Mouse (Mus musculus) intestine, embryonic 14.5 days (tissue): ENCODE measurements around the gene Galnt5. TPM values are rescaled to one million over a fixed set of nuclear protein-coding genes. Genes with fewer than 3 reads are reported as not detected.
A peak's percentile ranks its signal among the peaks of the same experiment; 100 is the strongest.

ENCODE experiments used
- ATAC-seq: fragments of 200-750 bp; cut with Nextera tagmentation; replicated peaks from 2 replicates; pipeline ENCODE4 v1.8.0; 2017; ENCODE audit warnings: low read depth, moderate number of reproducible peaks, moderate TSS enrichment, moderate library complexity; ENCODE audit not compliant: low FRiP score, low TSS enrichment
- DNase-seq: peaks from one replicate; pipeline ENCODE4 v3.0.0-alpha.2; 2018; ENCODE audit warnings: low spot score
- H3K27ac ChIP-seq: fragments of 300-500 bp; sonication (generic); 2 replicates; pipeline ENCODE4 v1.5.1; 2014; ENCODE audit warnings: low read depth, mild to moderate bottlenecking, control low read depth
- H3K27me3 ChIP-seq: fragments of 300-500 bp; sonication (generic); replicated peaks from 2 replicates; pipeline ENCODE4 v1.6.1; 2014; ENCODE audit warnings: low read length, control low read depth; ENCODE audit not compliant: control insufficient read depth, insufficient read depth
- H3K36me3 ChIP-seq: fragments of 300-500 bp; sonication (generic); 2 replicates; pipeline ENCODE4 v1.6.1; 2014; ENCODE audit warnings: low read length, control low read depth; ENCODE audit not compliant: control insufficient read depth, insufficient read depth
- H3K4me1 ChIP-seq: fragments of 300-500 bp; sonication (generic); replicated peaks from 2 replicates; pipeline ENCODE4 v1.6.1; 2014; ENCODE audit warnings: low read length, control low read depth, mixed read lengths; ENCODE audit not compliant: control insufficient read depth, insufficient read depth
- H3K4me2 ChIP-seq: fragments of 300-500 bp; sonication (generic); 2 replicates; pipeline ENCODE4 v1.6.1; 2014; ENCODE audit warnings: low read length
- H3K4me3 ChIP-seq: fragments of 300-500 bp; sonication (generic); 2 replicates; pipeline ENCODE4 v1.5.1; 2014; ENCODE audit warnings: low read depth, low read length, control low read depth, mixed read lengths
- H3K9ac ChIP-seq: fragments of 300-500 bp; sonication (generic); 2 replicates; pipeline ENCODE4 v1.6.1; 2014; ENCODE audit warnings: mild to moderate bottlenecking, low read length
- H3K9me3 ChIP-seq: fragments of 300-500 bp; sonication (generic); 2 replicates; pipeline ENCODE4 v1.6.1; 2016; ENCODE audit warnings: low read length, control low read depth; ENCODE audit not compliant: control insufficient read depth
- WGBS: fragments of 180-500 bp; shearing (Covaris S2); extraction: QIAGEN DNeasy Blood & Tissue Kit; methylation state at CpG from one replicate; pipeline ENCODE4 v1.1.7; 2014; 5-methylcytosine and 5-hydroxymethylcytosine counted together
- polyA plus RNA-seq: library from polyadenylated mRNA; unstranded; fragments of >200 nt; fragmentation: Nextera tagmentation; extraction: Ambion mirVana; gene quantifications from 2 replicates; pipeline ENCODE4 v1.2.1, GENCODE M21; 2014

Galnt5 gene
- 3.0 and 3.1 TPM in 2 replicates for polyA plus RNA-seq

GRCm38 (mm10) chr2:57997752-57998430, at the start of gene Galnt5:
Gene Galnt5 (plus strand): TSS chr2:57997884.
- H3K27ac ChIP-seq: no peak within 1 kb of the TSS
- H3K9me3 ChIP-seq: no peaks in the 10 kb centered on the region
- DNase-seq (peak; percentile 54), ATAC-seq (no peak; the same call in 1 of the 2 replicates)
- no peaks in the 10 kb centered on the region for H3K4me1 ChIP-seq
- H3K4me2 ChIP-seq: peak within 1 kb of the TSS; percentile 39
- no peak within 1 kb of the TSS for H3K9ac ChIP-seq
- peak within 1 kb of the TSS; percentile 19; the same call in 1 of the 2 replicates for H3K4me3 ChIP-seq
- H3K27me3 ChIP-seq: no peaks in the 10 kb centered on the region
- whole genome bisulfite sequencing: 33% methylated on average over 12 of the region's 12 CpGs
- H3K36me3 ChIP-seq: no peaks in the 10 kb centered on the region

GRCm38 (mm10) chr2:57951620-57952019, 46.1 kb upstream of the Galnt5 start:
- ATAC-seq: no peak
- DNase-seq: no peak
- H3K4me2 ChIP-seq: no peak overlapping the region
- no peak overlapping the region for H3K9ac ChIP-seq
- 74% methylated on average over 2 of the region's 2 CpGs for WGBS
- H3K4me3 ChIP-seq: no peak overlapping the region
- H3K27me3 ChIP-seq: no peaks in the 10 kb centered on the region
- H3K4me1 ChIP-seq: no peaks in the 10 kb centered on the region
- H3K36me3 ChIP-seq: no peaks in the 10 kb centered on the region
- H3K9me3 ChIP-seq: no peaks in the 10 kb centered on the region
- H3K27ac ChIP-seq: no peak overlapping the region

DNA sequence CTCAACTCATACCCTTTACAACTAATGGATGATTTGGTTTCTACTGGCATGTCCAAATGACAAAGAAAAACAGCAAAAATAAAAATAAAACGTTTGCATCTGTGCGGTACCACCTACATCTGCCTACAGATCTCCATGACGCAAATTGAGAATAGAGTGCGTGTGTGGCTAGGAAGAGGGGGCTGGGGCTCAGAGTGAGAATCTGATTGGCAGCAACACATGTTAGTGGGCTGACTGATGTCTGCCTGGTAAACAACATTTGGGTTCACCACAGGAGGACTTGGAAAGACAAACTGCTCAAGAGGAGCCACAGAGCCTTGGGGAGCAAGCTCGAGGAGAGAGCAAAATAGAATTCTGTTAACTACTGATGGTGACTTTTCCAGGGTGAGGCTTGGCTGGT, 36.9 kb upstream of the Galnt5 start:
- 78% methylated on average over 5 of the region's 5 CpGs for WGBS
- no peak overlapping the region for H3K4me3 ChIP-seq
- H3K9ac ChIP-seq: no peak overlapping the region
- no peak for DNase-seq
- no peak overlapping the region for H3K4me2 ChIP-seq
- H3K4me1 ChIP-seq: no peaks in the 10 kb centered on the region
- H3K9me3 ChIP-seq: no peaks in the 10 kb centered on the region
- H3K36me3 ChIP-seq: no peaks in the 10 kb centered on the region
- H3K27ac ChIP-seq: no peak overlapping the region
- H3K27me3 ChIP-seq: no peaks in the 10 kb centered on the region
- no peak for ATAC-seq

DNA sequence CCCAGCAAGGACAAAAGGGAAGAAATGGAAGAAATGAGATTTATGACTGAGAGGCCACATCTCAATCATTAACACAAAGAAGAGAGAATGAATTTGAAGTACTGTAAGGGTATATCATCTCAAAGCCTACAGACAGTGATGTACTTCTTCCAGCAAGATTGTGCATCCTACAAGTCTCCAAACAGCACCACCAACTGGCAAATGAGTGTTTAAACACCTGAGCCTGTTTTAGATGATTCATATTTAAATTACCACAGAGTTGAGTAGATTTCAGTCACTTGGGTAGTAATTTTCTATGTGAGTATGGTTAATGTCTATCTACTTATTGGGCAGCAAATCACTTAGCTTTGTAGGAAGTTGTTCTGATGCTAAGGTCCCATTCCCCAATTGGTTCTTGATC, 15.4 kb upstream of the Galnt5 start:
- DNase-seq (no peak), ATAC-seq (no peak)
- no peaks in the 10 kb centered on the region for H3K9me3 ChIP-seq
- H3K27me3 ChIP-seq: no peaks in the 10 kb centered on the region
- H3K4me2 ChIP-seq: no peak overlapping the region
- no peak overlapping the region for H3K27ac ChIP-seq
- no peak overlapping the region for H3K4me3 ChIP-seq
- no peaks in the 10 kb centered on the region for H3K36me3 ChIP-seq
- H3K9ac ChIP-seq: no peak overlapping the region
- H3K4me1 ChIP-seq: no peaks in the 10 kb centered on the region

DNA sequence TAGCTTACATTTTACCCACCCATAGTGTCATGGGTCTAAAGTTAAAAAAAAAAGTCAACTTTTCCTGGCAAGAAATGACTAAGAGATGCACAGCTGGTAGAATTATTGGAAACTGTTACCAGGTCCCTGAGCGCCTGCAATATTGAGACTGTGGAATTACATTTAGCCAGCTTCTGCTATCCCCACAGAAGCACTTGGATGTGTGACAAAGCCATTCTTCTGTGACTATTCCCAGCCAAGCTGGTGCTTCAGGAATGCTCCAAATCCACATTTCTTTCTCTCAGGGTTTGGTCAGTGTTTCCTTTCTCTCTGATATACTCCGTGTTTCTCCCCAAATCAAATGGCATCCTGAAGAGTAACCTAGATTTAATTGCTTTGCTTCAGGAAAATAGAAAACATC, 6.6 kb upstream of the Galnt5 start:
- Histone ChIP-seq H3K27ac (no peak overlapping the region), H3K4me2 (no peak overlapping the region), H3K27me3 (no peaks in the 10 kb centered on the region), H3K9ac (no peak overlapping the region), H3K4me3 (no peak overlapping the region), H3K9me3 (no peaks in the 10 kb centered on the region), H3K4me1 (no peaks in the 10 kb centered on the region), H3K36me3 (no peaks in the 10 kb centered on the region)
- DNase-seq (no peak), ATAC-seq (no peak)
- WGBS: 84% methylated on average over 2 of the region's 2 CpGs

GRCm38 (mm10) chr2:58001497-58001896, 3.8 kb downstream of the Galnt5 start:
- no peaks in the 10 kb centered on the region for H3K27me3 ChIP-seq
- no peak overlapping the region for H3K9ac ChIP-seq
- no peak overlapping the region for H3K4me3 ChIP-seq
- DNase-seq (peak; percentile 61), ATAC-seq (peak; percentile 93)
- H3K9me3 ChIP-seq: no peaks in the 10 kb centered on the region
- no peaks in the 10 kb centered on the region for H3K36me3 ChIP-seq
- H3K4me2 ChIP-seq: no peak overlapping the region
- H3K27ac ChIP-seq: no peak overlapping the region
- no peaks in the 10 kb centered on the region for H3K4me1 ChIP-seq
- 33% methylated on average over 3 of the region's 3 CpGs for WGBS

GRCm38 (mm10) chr2:58007081-58007480, 9.4 kb downstream of the Galnt5 start:
- Histone ChIP-seq H3K9ac (no peak overlapping the region), H3K4me2 (no peak overlapping the region), H3K27ac (no peak overlapping the region), H3K4me3 (no peak overlapping the region), H3K36me3 (no peaks in the 10 kb centered on the region), H3K27me3 (no peaks in the 10 kb centered on the region), H3K9me3 (no peaks in the 10 kb centered on the region), H3K4me1 (no peaks in the 10 kb centered on the region)
- ATAC-seq (no peak), DNase-seq (no peak)
- 84% methylated on average over 5 of the region's 5 CpGs for WGBS

DNA sequence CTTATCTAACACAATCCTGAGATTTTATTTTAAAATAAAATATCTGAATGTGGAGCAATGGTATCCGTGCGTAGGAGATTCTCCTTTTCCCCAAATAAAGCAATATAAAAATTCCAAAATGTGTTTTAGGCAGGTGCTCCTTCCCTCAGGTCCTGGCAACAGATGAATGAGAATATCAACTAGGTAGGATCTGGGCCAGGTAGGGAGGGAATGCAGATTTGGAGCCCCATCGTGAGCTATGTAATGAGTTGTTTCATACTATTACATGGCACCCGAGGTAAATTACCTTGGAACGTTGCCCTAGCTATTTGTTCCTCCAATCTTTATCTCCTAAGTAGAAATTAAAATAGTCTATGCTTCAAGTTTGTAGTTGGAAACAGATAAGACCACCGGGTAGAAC, 25.9 kb downstream of the Galnt5 start:
- 90% methylated on average over 6 of the region's 6 CpGs for WGBS
- no peak for ATAC-seq
- H3K9me3 ChIP-seq: no peaks in the 10 kb centered on the region

GRCm38 (mm10) chr2:58026740-58027139, 29.1 kb downstream of the Galnt5 start:
- H3K9ac ChIP-seq: no peak overlapping the region
- DNase-seq (no peak), ATAC-seq (no peak)
- no peaks in the 10 kb centered on the region for H3K27me3 ChIP-seq
- H3K36me3 ChIP-seq: no peaks in the 10 kb centered on the region
- H3K9me3 ChIP-seq: no peaks in the 10 kb centered on the region
- no peak overlapping the region for H3K27ac ChIP-seq
- 78% methylated on average over 5 of the region's 5 CpGs for WGBS
- H3K4me1 ChIP-seq: no peaks in the 10 kb centered on the region
- H3K4me2 ChIP-seq: no peak overlapping the region
- H3K4me3 ChIP-seq: no peak overlapping the region

More for the DNA sequence above, 25.9 kb downstream of the Galnt5 start:
- Histone ChIP-seq H3K4me1 (no peaks in the 10 kb centered on the region), H3K9ac (no peak overlapping the region), H3K4me2 (no peak overlapping the region), H3K27me3 (no peaks in the 10 kb centered on the region), H3K27ac (no peak overlapping the region), H3K4me3 (no peak overlapping the region), H3K36me3 (no peaks in the 10 kb centered on the region)
- no peak for DNase-seq
